Mouse (Mus musculus) hindbrain, embryonic 14.5 days (tissue): ENCODE measurements around the gene Cnep1r1. TPM values are rescaled to one million over a fixed set of nuclear protein-coding genes. Genes with fewer than 3 reads are reported as not detected.

Experiments
- ATAC-seq: fragments of 200-750 bp; cut with Nextera tagmentation; 2 replicates; pipeline ENCODE4 v1.8.0; 2017; ENCODE audit warnings: moderate number of reproducible peaks, mild to moderate bottlenecking, moderate TSS enrichment, moderate library complexity; ENCODE audit not compliant: low FRiP score
- DNase-seq: peaks from one replicate; pipeline ENCODE4 v3.0.0-alpha.2; 2015; ENCODE audit warnings: low spot score
- H3K27ac ChIP-seq: fragments of 300-500 bp; sonication (generic); 2 replicates; pipeline ENCODE4 v1.5.1; 2014; ENCODE audit warnings: mild to moderate bottlenecking, moderate library complexity
- H3K27me3 ChIP-seq: fragments of 300-500 bp; sonication (generic); 2 replicates; pipeline ENCODE4 v1.6.1; 2014; ENCODE audit warnings: mild to moderate bottlenecking, low read length, mixed read lengths; ENCODE audit not compliant: control insufficient read depth, insufficient read depth
- H3K36me3 ChIP-seq: fragments of 300-500 bp; sonication (generic); replicated peaks from 2 replicates; pipeline ENCODE4 v1.6.1; 2014; ENCODE audit not compliant: control insufficient read depth, insufficient read depth
- H3K4me1 ChIP-seq: fragments of 300-500 bp; sonication (generic); replicated peaks from 2 replicates; pipeline ENCODE4 v1.6.1; 2014; ENCODE audit warnings: antibody characterized with exemption, low read length, mixed read lengths; ENCODE audit not compliant: control insufficient read depth, insufficient read depth
- H3K4me2 ChIP-seq: fragments of 300-500 bp; sonication (generic); replicated peaks from 2 replicates; pipeline ENCODE4 v1.6.1; 2014; ENCODE audit warnings: mild to moderate bottlenecking, moderate library complexity
- H3K4me3 ChIP-seq: fragments of 300-500 bp; sonication (generic); replicated peaks from 2 replicates; pipeline ENCODE4 v1.5.1; 2014; ENCODE audit warnings: mild to moderate bottlenecking, low read length
- H3K9ac ChIP-seq: fragments of 300-500 bp; sonication (generic); 2 replicates; pipeline ENCODE4 v1.6.1; 2014
- H3K9me3 ChIP-seq: fragments of 300-500 bp; sonication (generic); 2 replicates; pipeline ENCODE4 v1.6.1; 2016; ENCODE audit warnings: low read length; ENCODE audit not compliant: control insufficient read depth
- WGBS: fragments of 180-500 bp; shearing (Covaris S2); extraction: QIAGEN DNeasy Blood & Tissue Kit; methylation state at CpG from one replicate; pipeline ENCODE4 v1.1.7; 2014; 5-methylcytosine and 5-hydroxymethylcytosine counted together
- polyA plus RNA-seq: library from polyadenylated mRNA; unstranded; fragments of >200 nt; fragmentation: Nextera tagmentation; extraction: Ambion mirVana; gene quantifications from 2 replicates; pipeline ENCODE4 v1.2.1, GENCODE M21; 2014

Cnep1r1 gene
- 23.9 and 26.7 TPM in 2 replicates for polyA plus RNA-seq

DNA sequence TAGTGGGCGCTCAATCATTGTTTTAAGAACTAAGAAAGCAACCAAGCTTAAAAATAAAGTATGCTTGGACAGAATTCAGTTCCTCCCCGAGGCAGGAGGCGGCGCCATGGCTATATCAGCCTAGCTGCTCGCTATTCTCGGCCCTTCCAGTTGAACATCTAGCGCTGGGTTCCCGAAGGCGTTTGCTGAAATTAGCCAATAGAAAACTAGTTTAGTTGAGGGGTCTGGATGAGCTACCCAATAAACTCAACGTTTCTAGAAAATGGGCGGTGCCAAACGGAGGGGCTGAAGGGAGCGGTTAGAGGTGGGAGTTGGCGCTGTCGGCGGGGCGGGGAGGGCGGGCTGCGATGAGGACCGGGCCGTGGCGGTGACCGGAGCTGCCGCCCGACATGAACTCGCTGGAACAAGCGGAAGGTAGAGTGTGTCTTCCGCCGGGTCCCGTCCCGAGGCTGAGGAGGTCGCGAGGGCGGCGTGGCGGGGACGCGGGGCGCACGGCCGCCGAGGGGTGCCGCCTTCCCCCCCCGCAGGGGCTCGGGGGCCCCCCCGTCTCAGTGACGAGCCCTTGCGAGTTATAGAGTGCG lies at the start of gene Cnep1r1:
Gene Cnep1r1 (plus strand): TSS at position 314 of the 581 bp plus-strand sequence.
- Histone ChIP-seq H3K27me3 (no peaks in the 10 kb centered on the region), H3K9me3 (no peaks in the 10 kb centered on the region), H3K36me3 (peaks cover 24% of the 10 kb centered on the region), H3K4me1 (peaks cover 9% of the 10 kb centered on the region), H3K4me3 (peak within 1 kb of the TSS; percentile 79), H3K27ac (0 out of 2 replicates have a peak within 1 kb of the TSS, but pooled peaks have one; percentile 47), H3K9ac (peak within 1 kb of the TSS; percentile 81), H3K4me2 (peak within 1 kb of the TSS; percentile 67)
- peak; percentile 100 for ATAC-seq
- DNase-seq = peak; percentile 99
- under 1% methylated on average over 48 of the region's 49 CpGs for WGBS

DNA sequence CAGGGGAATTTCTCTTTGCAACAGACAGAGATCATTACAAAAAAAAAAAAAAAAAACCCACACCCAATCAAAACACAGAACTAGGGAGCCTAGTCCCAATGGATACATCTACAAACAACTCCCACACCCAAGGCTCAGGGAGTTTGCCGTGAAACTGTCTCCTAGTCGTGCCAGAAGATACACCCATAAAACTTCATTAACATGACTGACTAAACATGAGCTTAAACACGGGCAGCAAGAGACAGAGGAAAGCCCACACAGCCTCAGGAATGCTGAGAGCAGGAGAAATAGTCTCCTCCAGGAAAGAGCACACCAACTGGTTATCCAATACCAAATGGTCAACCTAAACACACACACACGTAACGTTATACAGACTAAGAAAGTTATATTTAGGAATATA lies 36.4 kb upstream of the Cnep1r1 start:
- Histone ChIP-seq H3K9me3 (no peaks in the 10 kb centered on the region), H3K27ac (no peak overlapping the region), H3K4me2 (no peak overlapping the region), H3K4me1 (no peaks in the 10 kb centered on the region), H3K27me3 (no peaks in the 10 kb centered on the region), H3K4me3 (no peak overlapping the region), H3K36me3 (no peaks in the 10 kb centered on the region), H3K9ac (no peak overlapping the region)
- 86% methylated on average over 5 of the region's 5 CpGs for WGBS
- DNase-seq (no peak), ATAC-seq (no peak)

DNA sequence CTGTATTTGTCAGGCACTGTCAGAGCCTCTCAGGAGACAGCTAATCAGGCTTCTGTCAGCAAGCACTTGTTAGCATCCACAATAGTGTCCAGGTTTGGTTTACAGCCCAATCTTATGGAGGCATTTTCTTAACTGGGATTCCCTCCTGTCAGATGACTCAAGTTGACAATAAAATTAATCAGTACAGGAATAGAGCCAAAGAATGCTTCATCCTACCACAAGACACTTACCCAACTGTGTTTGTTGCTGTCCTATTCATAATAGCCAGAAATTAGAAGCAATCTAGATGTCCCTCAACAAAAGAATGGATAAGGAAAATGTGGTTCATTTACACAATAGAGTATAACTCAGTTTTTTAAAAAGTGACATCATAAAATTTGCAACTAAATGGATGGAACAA lies 30.6 kb upstream of the Cnep1r1 start:
- H3K27ac ChIP-seq = no peak overlapping the region
- H3K9me3 ChIP-seq = no peaks in the 10 kb centered on the region
- no peak overlapping the region for H3K4me3 ChIP-seq
- H3K27me3 ChIP-seq = no peaks in the 10 kb centered on the region
- no peaks in the 10 kb centered on the region for H3K36me3 ChIP-seq
- DNase-seq = no peak
- no peak overlapping the region for H3K4me2 ChIP-seq
- H3K9ac ChIP-seq = no peak overlapping the region
- H3K4me1 ChIP-seq = no peaks in the 10 kb centered on the region
- no peak for ATAC-seq

DNA sequence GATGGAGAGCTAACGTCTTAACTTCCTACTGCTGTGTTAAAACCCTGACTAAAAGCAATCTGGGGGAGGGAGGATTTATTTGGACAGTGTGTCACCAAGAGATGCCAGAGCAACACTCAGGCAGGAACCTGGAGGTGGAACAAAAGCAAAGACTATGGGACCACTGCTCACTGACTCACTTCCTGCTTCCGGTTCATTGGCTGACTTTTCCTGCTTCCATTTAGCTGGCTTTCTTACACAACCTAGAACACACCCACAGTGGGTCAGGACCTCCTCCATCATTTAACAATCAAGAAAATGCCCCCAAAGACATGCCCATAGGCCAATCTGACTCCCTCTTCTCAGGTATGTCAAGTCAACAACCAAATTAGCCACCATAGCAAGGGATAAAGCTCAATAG lies 26.9 kb upstream of the Cnep1r1 start:
- H3K36me3 ChIP-seq = no peaks in the 10 kb centered on the region
- no peaks in the 10 kb centered on the region for H3K4me1 ChIP-seq
- H3K27ac ChIP-seq = no peak overlapping the region
- no peak overlapping the region for H3K4me2 ChIP-seq
- ATAC-seq (no peak), DNase-seq (no peak)
- H3K4me3 ChIP-seq = no peak overlapping the region
- no peaks in the 10 kb centered on the region for H3K27me3 ChIP-seq
- H3K9me3 ChIP-seq = no peaks in the 10 kb centered on the region
- 95% methylated on average over 2 of the region's 2 CpGs for WGBS
- no peak overlapping the region for H3K9ac ChIP-seq

DNA sequence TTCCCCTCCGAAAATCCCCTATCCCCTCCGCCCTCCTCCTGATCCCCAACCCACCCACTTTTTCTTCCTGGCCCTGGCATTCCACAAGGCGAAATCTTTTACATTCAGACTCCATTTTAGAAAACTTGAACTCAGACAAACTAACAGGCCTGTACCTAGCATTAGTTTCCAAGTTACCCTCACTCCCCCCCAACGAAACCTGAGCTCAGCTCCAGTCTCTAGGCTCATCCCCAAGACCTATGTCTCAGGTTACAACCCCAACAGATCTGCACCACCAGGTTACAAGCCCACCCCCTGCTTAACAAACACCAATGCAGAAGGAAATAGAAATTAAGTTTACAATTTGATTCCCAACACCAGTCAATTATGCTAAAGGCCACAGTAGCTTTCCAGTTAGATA lies 25.2 kb upstream of the Cnep1r1 start:
- WGBS = 79% methylated on average over 4 of the region's 4 CpGs
- H3K27ac ChIP-seq = no peak overlapping the region
- no peak overlapping the region for H3K4me3 ChIP-seq
- no peak overlapping the region for H3K9ac ChIP-seq
- H3K4me1 ChIP-seq = no peaks in the 10 kb centered on the region
- H3K36me3 ChIP-seq = no peaks in the 10 kb centered on the region
- no peak overlapping the region for H3K4me2 ChIP-seq
- ATAC-seq (no peak), DNase-seq (no peak)
- H3K9me3 ChIP-seq = no peaks in the 10 kb centered on the region
- no peaks in the 10 kb centered on the region for H3K27me3 ChIP-seq

DNA sequence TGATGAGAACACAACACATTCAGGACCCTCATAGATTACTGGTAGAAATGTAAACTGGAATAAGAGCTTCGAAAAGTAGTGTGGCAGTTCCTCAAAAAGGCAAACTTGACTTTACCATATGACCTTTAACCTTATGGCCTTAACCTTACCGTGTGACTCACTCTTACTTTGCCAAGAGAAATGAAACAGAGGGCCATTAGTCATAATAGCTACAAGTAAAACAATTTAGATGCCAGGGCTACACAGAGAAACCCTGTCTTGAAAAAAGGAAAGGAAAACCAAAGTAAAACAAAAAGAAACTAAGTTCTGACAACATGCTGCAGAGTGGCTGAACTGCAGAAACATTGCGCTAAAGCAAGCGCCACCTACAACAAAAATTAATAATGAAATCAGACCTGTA lies 19.7 kb upstream of the Cnep1r1 start:
- no peaks in the 10 kb centered on the region for H3K4me1 ChIP-seq
- no peaks in the 10 kb centered on the region for H3K9me3 ChIP-seq
- DNase-seq (no peak), ATAC-seq (no peak)
- H3K27ac ChIP-seq = no peak overlapping the region
- H3K9ac ChIP-seq = no peak overlapping the region
- WGBS = 89% methylated on average over 4 of the region's 4 CpGs
- no peak overlapping the region for H3K4me3 ChIP-seq
- no peaks in the 10 kb centered on the region for H3K36me3 ChIP-seq
- no peak overlapping the region for H3K4me2 ChIP-seq
- no peaks in the 10 kb centered on the region for H3K27me3 ChIP-seq

DNA sequence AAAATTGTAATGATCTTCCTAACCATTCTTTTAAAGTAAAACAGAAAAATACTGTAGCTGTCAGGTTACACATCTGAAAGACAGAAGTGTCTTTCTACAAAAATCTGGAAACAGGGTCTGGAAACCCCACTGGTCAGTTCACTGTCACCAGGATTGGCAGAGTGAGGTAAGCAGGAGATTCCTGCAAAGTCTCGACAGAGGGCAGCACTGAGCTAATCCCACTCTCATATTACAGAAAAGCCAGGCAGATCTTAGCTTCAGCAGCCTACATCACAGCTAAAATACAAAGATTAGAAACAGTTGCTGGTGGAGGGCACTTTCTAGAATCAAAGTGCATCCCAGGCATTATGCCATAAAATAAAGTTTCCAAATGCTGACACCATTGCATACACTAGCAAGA lies 19.0 kb upstream of the Cnep1r1 start:
- ATAC-seq = no peak

DNA sequence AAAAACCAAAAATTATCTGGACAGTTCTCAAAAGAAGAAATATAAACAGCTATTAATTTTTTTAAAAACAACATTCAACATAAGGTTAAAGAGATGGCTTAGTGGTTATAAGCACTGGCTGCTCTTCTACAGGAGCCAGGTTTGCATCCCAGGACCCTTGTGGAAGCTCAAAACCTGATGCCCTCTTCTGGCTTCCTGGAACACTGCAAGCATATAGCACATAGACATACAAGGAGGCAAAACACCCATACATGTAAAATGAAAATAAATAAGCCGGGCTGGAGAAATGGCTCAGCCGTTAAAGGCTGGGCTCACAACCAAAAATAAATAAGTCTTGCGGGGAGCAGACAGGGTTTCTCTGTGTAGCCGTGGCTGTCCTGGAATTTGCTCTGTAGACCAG lies 9.3 kb upstream of the Cnep1r1 start:
- no peak overlapping the region for H3K4me2 ChIP-seq
- H3K4me1 ChIP-seq = no peaks in the 10 kb centered on the region
- ATAC-seq (no peak), DNase-seq (no peak)
- H3K27me3 ChIP-seq = no peaks in the 10 kb centered on the region
- H3K36me3 ChIP-seq = no peaks in the 10 kb centered on the region
- no peak overlapping the region for H3K9ac ChIP-seq
- H3K4me3 ChIP-seq = no peak overlapping the region
- H3K9me3 ChIP-seq = no peaks in the 10 kb centered on the region
- H3K27ac ChIP-seq = no peak overlapping the region
- 93% methylated on average over 4 of the region's 4 CpGs for WGBS

More for the DNA sequence above, 19.0 kb upstream of the Cnep1r1 start:
- peak; percentile 66 for DNase-seq
- 5% methylated on average over 1 of the region's 1 CpGs for WGBS
- Histone ChIP-seq H3K4me3 (no peak overlapping the region), H3K27ac (no peak overlapping the region), H3K4me1 (no peaks in the 10 kb centered on the region), H3K27me3 (no peaks in the 10 kb centered on the region), H3K36me3 (no peaks in the 10 kb centered on the region), H3K9ac (no peak overlapping the region), H3K9me3 (no peaks in the 10 kb centered on the region), H3K4me2 (no peak overlapping the region)

DNA sequence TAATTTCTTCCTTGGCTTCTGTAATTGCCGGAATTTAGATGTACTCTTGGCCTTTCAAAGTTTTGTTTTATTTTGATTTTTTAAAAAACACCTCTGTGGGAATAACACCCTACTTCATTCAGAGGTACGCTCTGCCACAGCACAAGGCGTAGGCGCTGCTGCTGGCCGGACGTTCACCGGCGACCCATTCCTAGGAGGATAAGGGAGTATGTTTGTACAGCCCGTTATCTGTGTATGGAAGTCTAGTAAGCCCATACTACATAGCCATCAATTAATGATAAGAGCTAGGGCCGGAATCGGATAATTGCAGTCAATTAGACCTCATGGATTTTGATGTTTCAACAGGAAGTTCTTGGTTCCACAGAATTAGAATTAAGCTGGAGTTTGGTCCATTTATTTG lies 507 bp downstream of the Cnep1r1 start:
- no peaks in the 10 kb centered on the region for H3K9me3 ChIP-seq
- H3K4me2 ChIP-seq = peak overlapping the region; percentile 67
- H3K27me3 ChIP-seq = no peaks in the 10 kb centered on the region
- H3K4me1 ChIP-seq = peaks cover 9% of the 10 kb centered on the region
- H3K36me3 ChIP-seq = peaks cover 26% of the 10 kb centered on the region
- peak overlapping the region; percentile 81 for H3K9ac ChIP-seq
- WGBS = 1% methylated on average over 11 of the region's 11 CpGs
- ATAC-seq = no peak
- no peak for DNase-seq
- peak overlapping the region; percentile 79 for H3K4me3 ChIP-seq
- 0 out of 2 replicates have a peak overlapping the region, but pooled peaks have one; percentile 47 for H3K27ac ChIP-seq

DNA sequence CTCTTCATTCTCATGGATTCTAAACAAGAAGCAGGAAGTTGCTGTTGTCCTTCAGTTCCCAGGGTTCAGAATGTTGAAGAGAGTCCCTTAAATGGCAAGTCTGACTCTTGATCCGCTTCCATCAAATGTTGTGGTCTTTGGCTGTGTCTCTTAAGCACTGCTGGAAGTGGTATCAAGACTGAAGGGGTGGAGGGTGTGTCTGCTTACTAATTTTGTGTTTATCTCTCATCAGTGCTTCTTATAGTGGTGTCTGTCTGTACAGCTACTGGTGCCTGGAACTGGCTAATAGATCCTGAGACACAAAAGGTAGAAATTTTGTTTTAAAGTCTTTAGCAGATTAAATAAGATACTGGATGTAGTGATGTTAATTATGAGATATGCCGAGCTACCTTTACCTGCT lies 6.3 kb downstream of the Cnep1r1 start:
- Histone ChIP-seq H3K27me3 (no peaks in the 10 kb centered on the region), H3K9ac (no peak overlapping the region), H3K4me3 (no peak overlapping the region), H3K4me1 (peaks cover 3% of the 10 kb centered on the region; the same call in 1 of the 2 replicates), H3K4me2 (no peak overlapping the region), H3K36me3 (peaks cover 63% of the 10 kb centered on the region), H3K27ac (no peak overlapping the region), H3K9me3 (no peaks in the 10 kb centered on the region)
- DNase-seq (no peak), ATAC-seq (no peak)
- WGBS = over 99% methylated on average over 2 of the region's 2 CpGs
